Mouse (Mus musculus) urinary bladder, postnatal 14 days (tissue): ENCODE measurements around the gene 9130409I23Rik.
"Not testable (repeated sequence)": the region's sequence is repeated elsewhere in the genome, so short reads cannot be mapped to it uniquely, and the experiment has no call there.

Experiments used
- DNase-seq: peaks from one replicate; pipeline ENCODE4 v3.0.0; 2021; ENCODE audit warnings: low spot score

Gene 9130409I23Rik

GRCm38 (mm10) chr1:181035015-181035778, 15.8 kb upstream of the 9130409I23Rik start:
- DNase-seq: not testable (repeated sequence)

- no peak for DNase-seq
Measured at GRCm38 (mm10) chr1:181037623-181038022, 13.4 kb upstream of the 9130409I23Rik start.

- DNase-seq: no peak
Measured at GRCm38 (mm10) chr1:181039652-181040051, 11.4 kb upstream of the 9130409I23Rik start.

DNA sequence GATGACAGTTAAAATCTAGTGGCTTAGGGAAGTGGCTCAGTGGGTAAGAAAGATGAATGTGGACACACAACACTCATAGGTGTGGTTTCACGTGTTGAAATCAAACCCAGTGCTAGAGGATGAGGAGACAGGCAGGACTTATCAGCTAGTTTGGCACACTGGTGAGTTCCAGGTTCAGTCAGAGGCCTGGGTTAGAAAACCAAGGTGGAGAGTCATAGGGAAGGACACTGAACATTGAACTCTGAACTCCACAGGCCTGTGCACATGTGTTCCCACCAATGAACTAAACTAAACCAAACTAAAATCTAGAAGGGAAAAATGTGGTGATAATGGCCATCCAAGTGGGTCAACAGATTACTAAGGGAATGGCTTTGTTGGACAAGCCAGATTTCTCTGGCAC, 3.5 kb upstream of the 9130409I23Rik start:
- DNase-seq: no peak

- no peak for DNase-seq
Measured at GRCm38 (mm10) chr1:181049328-181049842, 1.7 kb upstream of the 9130409I23Rik start.

GRCm38 (mm10) chr1:181052898-181053297, 1.9 kb downstream of the 9130409I23Rik start:
- DNase-seq: no peak

DNA sequence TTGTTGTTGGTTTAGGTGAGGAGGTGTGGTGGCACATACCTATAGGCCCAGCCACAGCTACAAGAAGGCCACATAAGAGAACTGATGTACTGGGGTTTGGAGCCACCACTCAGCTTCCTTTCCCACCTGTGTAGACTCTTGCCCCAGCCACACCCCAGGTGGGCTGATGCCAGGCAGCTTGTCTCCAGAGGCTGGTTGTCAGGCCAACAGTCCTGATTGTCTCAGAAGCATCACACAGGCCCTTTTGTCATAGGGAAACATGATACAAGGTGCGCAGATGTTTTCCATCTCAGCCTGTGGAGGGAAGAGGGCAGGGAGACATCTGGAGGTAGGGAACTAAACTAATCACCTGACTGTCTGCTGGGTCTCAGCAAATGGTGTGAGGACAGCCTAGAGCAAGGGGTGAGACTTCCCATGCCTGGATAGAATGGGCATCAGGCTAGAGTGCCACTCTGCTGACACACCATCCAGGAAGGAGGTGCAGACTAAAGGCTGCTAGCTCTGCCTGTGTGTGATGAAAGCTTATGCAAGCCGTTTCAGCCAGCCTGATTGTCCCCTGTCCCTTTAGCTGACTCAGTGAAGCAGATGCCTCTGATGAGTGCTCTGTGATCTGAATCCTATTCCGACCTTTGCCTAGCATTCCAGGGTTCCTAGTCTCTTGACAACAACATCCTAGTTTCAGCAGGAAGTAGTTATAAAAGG, 10.9 kb downstream of the 9130409I23Rik start:
- no peak for DNase-seq

DNA sequence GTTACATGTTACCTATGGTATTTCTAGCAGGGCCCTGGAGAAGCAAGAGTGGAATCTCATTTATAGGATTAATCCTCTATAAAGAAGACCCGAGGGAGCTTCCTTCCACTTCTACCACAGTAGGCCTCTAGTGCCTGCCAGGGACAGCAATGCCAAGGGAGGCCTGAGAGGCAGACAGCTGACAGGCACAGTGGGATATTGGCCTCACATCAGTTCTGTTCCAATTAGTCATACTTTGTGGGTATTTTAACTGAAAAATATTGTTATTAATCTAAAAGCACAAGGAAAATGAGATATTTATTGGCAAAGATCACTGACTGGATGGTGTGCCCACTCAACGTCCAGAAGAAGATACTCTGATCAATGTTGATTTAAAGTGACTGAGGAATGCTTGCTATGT, 13.0 kb downstream of the 9130409I23Rik start:
- DNase-seq: no peak

- peak; percentile 40 for DNase-seq
Measured at GRCm38 (mm10) chr1:181064648-181065047, 13.6 kb downstream of the 9130409I23Rik start.

DNA sequence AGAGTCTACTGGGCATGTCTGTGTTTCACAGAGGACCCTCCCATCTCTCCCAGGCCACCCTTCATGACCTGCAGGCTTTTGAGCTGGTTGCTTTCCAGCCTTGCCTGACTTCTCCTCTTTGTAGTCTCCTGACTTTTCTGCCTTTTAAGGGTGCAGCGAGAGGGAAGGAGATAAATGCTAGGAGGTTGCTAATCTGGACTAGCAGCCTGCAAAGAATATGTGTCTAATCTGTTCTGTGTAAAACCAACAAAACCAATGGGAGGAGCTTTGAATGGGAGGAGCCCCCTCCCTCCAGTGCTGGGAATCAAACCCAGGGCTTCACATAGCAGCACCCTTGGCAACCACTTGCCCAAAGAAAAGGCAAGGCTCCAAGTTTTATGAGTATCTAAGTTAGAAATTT, 17.3 kb downstream of the 9130409I23Rik start:
- no peak for DNase-seq

- DNase-seq: peak; percentile 6
Measured at GRCm38 (mm10) chr1:181069671-181070070, 18.6 kb downstream of the 9130409I23Rik start.

DNA sequence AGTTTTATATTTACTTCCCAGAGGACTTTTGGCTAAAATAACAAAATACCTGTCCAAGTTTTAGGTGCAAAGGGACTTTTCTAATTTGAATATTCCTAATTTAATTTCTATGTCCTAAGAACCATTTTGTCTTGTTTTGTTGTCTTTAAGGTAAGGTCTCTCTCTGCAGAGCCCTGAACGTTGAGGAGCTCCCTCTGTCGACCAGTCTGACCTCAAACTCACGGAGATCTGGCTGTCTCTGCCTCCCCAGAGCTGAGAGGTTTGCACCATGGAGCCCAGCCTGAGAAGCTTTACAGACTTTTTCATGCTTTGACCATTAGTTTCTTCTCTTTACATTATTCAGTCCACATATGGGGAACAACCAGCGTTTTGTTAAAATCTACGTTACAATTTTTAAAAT, 22.0 kb downstream of the 9130409I23Rik start:
- no peak for DNase-seq

DNA sequence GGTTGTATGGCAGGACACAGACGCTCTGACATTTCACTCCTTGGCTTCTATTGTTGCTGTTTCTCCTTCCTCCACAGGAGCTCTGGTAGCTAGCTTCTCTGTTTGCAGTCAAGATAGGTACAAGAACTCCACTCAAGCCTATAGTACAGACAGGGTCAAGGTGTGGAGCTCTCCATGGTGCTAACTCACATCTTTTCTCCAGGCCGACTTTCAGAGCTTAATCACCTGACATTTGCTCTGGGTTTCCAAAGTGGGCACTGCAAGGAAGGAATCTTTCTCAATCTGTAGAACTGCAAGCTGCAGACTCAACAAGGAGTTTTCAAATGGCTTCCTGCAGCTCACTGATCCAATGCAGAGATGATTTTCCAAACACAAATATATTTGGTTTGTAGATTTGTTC, 33.0 kb downstream of the 9130409I23Rik start:
- no peak for DNase-seq

GRCm38 (mm10) chr1:181090048-181090447, 39.0 kb downstream of the 9130409I23Rik start:
- DNase-seq: no peak
